Mouse (Mus musculus) frontal cortex, postnatal 25 days (tissue): Measurements from ENCODE around the gene Cox8a.

ENCODE experiments used
- DNase-seq, 2 experiments: peaks; one replicate each; pipeline ENCODE4 v3.0.0; 2022; ENCODE audit warnings: low spot score in 2 of 2

Gene Cox8a

GRCm38 (mm10) chr19:7217162-7217925 is at the start of gene Cox8a:
Cox8a (minus strand) TSS chr19:7217616.
- DNase-seq, result peak; percentile 89 to 95

DNA sequence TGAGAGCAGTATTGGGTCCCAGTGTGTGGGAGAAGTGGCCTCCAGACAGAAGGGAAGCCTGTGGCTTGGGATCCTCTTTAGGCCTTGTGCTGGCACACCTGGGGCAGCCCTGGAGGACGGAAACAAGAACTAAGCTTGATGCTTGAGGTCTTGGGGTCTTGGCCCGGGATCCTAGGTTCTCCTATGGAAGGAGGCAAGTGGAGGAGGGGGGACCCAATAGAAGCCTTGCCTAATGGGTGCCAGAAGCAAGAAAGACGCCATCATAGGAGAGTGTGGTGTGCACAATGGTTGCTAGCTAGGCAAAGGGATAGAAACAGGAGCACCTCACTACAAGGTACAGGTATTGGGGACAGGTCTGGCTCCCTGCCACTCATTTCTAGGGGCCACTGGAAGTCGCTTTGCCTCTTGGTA is 49.0 kb upstream of the Cox8a start:
- no peak for DNase-seq

GRCm38 (mm10) chr19:7265478-7266191 is 48.2 kb upstream of the Cox8a start:
- no peak for DNase-seq

GRCm38 (mm10) chr19:7264766-7265331 is 47.4 kb upstream of the Cox8a start:
- no peak for DNase-seq

DNA sequence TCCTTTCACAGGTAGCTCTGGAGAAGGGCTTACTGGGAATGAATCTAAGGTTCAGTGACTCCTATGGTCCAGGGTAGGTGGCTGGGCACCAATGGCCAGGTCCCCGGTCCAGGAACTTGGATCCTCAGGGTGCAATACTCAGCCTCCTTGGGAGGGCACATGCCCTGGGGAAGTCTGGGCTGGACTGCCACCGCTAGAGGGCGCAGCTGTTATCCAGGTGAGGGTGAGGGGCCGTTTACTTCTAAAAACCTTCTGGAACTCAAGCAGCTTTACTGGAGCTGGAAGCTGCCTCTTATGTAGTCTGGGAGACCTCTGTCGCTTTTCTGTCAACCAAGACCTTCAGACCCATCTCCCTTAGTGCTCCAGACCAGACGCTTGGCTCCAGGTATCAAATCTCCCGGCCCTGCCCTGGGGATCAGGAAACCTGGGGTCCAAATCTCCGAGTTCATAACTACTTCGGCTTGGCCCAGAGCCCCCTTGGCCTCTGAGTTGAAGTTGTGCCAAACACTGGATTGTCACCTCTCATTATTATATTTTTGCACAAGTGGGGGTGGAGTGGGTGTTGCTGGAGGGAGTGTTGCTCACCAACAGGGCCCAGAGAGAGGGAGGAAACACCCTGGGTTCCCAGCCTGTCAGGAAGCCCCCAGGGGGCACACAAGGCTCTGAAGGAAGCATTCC is 46.8 kb upstream of the Cox8a start:
- DNase-seq, result peak in 1 of 2 experiments; percentile 62

GRCm38 (mm10) chr19:7262592-7262991 is 45.2 kb upstream of the Cox8a start:
- no peak for DNase-seq

DNA sequence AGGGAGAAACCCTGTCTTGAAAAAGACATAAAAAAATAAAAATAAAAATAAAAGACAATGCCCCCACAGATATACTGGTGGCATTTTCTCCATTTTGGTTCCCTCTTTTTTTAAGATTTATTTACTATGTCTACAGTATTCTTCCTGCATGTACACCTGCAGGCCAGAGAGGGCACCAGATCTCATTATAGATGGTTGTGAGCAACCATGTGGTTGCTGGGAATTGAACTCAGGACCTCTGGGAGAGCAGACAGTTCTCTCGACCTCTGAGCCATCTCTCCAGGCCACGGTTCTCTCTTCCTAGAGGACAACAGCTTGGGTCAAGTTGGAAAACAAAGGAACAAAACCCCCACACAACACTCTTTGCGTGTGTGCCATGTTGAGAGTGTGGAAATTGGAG is 44.5 kb upstream of the Cox8a start:
- DNase-seq, result no peak

- DNase-seq, result no peak
Observed at GRCm38 (mm10) chr19:7261476-7261875, 44.1 kb upstream of the Cox8a start.

DNA sequence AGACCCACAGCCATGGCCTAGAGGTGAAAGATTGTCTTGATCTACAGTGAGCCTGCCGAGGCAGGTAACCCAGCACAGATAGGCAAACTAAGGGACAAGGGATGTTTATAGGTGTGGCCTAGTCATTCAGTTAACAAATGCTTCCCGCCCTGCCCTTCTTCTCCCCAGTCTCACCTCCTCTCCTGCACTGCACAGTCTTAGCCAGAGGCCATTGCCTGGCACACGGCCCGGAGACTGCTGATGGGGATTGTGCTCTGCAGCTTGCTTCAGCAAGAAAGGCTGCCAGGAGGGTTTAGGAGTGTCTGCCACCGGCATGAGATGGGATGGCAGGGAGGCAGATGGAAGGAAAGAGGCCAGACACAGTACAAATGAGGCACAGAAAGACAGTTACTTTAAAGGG is 40.5 kb upstream of the Cox8a start:
- DNase-seq, result no peak

DNA sequence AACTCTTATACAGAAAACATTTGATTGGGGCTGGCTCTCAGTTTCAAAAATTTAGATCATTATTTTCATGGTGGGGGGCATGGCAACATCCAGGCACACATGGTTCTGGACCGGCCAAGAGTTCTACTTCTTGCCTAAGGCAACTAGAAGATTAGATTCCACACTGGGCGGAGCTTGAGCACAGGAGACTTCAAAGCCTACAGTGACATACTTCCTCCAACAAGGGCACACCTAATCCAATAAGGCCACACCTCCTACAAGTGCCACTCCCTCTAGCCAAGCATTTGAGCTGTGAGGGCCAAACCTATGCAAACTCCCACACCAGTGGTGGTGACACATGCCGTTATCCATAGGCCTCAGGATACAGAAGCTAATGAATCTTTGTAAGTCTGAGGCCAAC is 28.6 kb upstream of the Cox8a start:
- no peak for DNase-seq

GRCm38 (mm10) chr19:7240782-7241690 is 23.6 kb upstream of the Cox8a start, which contains the start of gene Naa40:
Naa40 (minus strand) TSS chr19:7241183.
- peak; percentile 83 to 87 for DNase-seq

- DNase-seq, result no peak
Observed at GRCm38 (mm10) chr19:7240291-7240690, 22.9 kb upstream of the Cox8a start.

- no peak for DNase-seq
Observed at GRCm38 (mm10) chr19:7239574-7239973, 22.2 kb upstream of the Cox8a start.

DNA sequence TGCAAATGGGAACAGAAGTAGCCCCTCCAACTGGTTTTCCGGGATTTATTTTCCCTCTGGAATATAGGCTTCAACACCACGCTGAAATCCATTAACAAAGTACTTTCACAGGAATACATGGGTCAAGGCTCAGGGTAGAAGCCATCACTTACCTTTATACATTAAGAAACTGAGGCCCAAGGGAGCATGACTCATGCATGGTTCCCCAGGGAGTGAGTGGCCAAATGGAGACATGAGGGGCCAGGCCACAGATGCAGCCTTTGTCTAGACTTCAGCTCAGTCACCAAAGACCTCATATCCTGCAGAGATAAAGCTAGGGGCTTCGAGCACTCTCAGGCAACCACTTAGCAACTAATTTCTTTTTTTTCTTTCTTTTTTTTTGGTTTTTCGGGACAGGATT is 19.3 kb upstream of the Cox8a start:
- no peak for DNase-seq

- no peak for DNase-seq
Observed at GRCm38 (mm10) chr19:7236011-7236410, 18.6 kb upstream of the Cox8a start.

GRCm38 (mm10) chr19:7235461-7235860 is 18.0 kb upstream of the Cox8a start:
- no peak for DNase-seq

DNA sequence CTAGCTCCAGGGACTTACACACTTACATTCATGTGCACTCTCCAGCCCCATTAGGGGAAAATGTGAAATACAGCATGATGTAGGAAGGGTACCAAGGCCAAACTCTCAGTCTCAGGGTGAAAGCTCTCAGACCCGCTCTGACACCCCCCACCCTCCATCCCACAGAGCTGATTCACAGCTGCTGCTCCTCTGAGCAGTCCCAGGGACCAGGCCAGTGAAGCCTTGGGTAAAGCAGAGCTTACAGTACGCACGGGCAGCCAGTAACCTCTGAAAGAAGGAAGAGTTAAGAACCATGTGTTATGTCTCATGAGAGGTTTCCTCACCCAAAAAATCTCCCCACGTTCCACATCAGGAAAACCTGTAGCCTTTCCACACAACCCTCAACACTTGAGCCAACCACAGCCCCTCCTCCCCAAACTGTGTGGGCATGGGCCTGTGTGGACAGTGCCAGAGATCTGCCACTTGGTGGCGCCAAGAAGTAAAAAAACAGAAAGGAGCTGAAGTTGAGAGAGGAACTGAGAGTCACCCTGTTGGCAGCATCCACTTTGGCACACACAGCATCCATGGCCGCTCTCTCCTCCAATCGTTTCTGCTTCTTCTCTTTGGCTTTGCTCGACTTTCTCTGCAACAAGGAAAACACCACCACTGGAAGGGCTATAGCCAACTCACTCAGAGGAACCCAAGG is 17.3 kb upstream of the Cox8a start:
- DNase-seq, result peak; percentile 55 to 69

GRCm38 (mm10) chr19:7226511-7226914 is 9.1 kb upstream of the Cox8a start:
- no peak for DNase-seq

DNA sequence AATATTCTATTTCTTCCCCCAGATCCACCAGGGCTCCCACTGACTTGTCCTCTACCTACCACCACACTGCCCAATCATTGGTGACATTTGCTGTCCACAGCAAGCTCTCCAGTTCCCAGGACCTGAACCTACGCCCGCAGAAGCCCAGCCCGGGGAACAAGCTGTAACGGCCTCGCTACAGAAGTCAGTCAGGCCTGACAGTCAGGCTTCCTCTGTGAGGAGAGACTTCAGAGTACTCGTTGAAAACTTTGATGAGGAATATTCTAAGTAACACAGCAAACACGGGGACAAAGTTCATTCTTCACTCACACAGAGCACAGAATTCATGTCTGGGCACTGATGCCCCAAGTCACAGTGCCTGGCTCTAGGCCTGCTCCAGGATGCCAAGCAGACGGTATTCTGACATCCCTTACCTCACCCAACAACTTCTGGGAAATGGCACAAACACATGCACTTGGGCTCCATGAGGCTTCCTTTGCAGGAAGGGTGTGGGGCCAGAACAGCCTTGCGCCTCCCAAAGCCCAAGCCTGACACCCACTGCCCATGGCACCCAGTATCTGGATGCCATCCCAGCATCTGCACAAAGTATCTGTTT is 7.8 kb upstream of the Cox8a start:
- DNase-seq, result no peak

DNA sequence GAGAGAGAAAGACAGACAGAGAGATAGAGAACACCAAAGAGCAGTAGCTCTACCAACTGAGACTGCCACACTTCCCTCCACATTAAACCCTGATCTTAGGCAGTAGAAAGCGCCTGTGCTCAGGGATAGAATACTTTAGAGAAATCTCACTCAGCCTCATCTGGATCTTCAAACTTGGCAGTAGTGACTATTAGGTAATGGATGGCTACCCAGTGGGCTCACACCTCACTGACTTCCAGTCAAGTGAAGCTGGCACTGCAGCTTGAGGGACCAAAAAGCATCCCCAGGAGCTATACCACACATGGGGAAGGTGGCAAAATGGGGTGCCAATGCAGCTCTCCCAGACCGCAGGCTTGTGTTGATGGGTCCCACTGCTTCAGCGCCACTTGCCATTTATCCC is 6.8 kb upstream of the Cox8a start:
- DNase-seq, result no peak
